Mouse (Mus musculus) liver, postnatal 0 days (tissue): ENCODE data around the gene Ppp1r12b. TPM values are rescaled to one million over a fixed set of nuclear protein-coding genes. Genes with fewer than 3 reads are reported as not detected.
"Not testable (repeated sequence)": the region's sequence is repeated elsewhere in the genome, so short reads cannot be mapped to it uniquely, and the experiment has no call there.

Experiments
- ATAC-seq: fragments of 200-750 bp; cut with Nextera tagmentation; 2 replicates; pipeline ENCODE4 v1.8.0; 2017; ENCODE audit warnings: mild to moderate bottlenecking, moderate library complexity
- DNase-seq: peaks from one replicate; pipeline ENCODE4 v3.0.0-alpha.2; 2016
- H3K27ac ChIP-seq: fragments of 300-500 bp; sonication (generic); 2 replicates; pipeline ENCODE4 v1.5.1; 2014; ENCODE audit warnings: antibody characterized with exemption, moderate library complexity, mild to moderate bottlenecking, low read depth
- H3K27me3 ChIP-seq: fragments of 300-500 bp; sonication (generic); 2 replicates; pipeline ENCODE4 v1.6.1; 2014; ENCODE audit warnings: low read length, control low read depth, mixed read lengths; ENCODE audit not compliant: insufficient read depth
- H3K36me3 ChIP-seq: fragments of 300-500 bp; sonication (generic); replicated peaks from 2 replicates; pipeline ENCODE4 v1.6.1; 2014; ENCODE audit warnings: mild to moderate bottlenecking, control low read depth, low read length, moderate library complexity, mixed read lengths; ENCODE audit not compliant: insufficient read depth
- H3K4me1 ChIP-seq: fragments of 300-500 bp; sonication (generic); 2 replicates; pipeline ENCODE4 v1.6.1; 2014; ENCODE audit warnings: antibody characterized with exemption, mild to moderate bottlenecking, control low read depth; ENCODE audit not compliant: insufficient read depth
- H3K4me2 ChIP-seq: fragments of 300-500 bp; sonication (generic); 2 replicates; pipeline ENCODE4 v1.6.1; 2014; ENCODE audit warnings: low read depth, mild to moderate bottlenecking, low read length, moderate library complexity, mixed read lengths
- H3K4me3 ChIP-seq: fragments of 300-500 bp; sonication (generic); 2 replicates; pipeline ENCODE4 v1.5.1; 2014; ENCODE audit warnings: low read depth, low read length
- H3K9ac ChIP-seq: fragments of 300-500 bp; sonication (generic); replicated peaks from 2 replicates; pipeline ENCODE4 v1.6.1; 2014; ENCODE audit warnings: mild to moderate bottlenecking, moderate library complexity
- H3K9me3 ChIP-seq: fragments of 300-500 bp; sonication (generic); 2 replicates; pipeline ENCODE4 v1.6.1; 2016; ENCODE audit warnings: mild to moderate bottlenecking, control low read depth, low read length, mixed read lengths
- CTCF ChIP-seq: sonication (generic); IDR thresholded peaks from 2 replicates; pipeline ENCODE4 v1.5.1; 2016; ENCODE audit warnings: antibody characterized with exemption, low read depth
- EP300 ChIP-seq: IDR thresholded peaks from 2 replicates; pipeline ENCODE4 v1.6.1; 2016; ENCODE audit warnings: antibody characterized with exemption, low read depth, mild to moderate bottlenecking
- whole genome bisulfite sequencing: fragments of 180-500 bp; shearing (Covaris S2); extraction: QIAGEN DNeasy Blood & Tissue Kit; methylation state at CpG from one replicate; pipeline ENCODE4 v1.1.7; 2014; ENCODE audit not compliant: insufficient replicate concordance; 5-methylcytosine and 5-hydroxymethylcytosine counted together
- polyA plus RNA-seq: library from polyadenylated mRNA; unstranded; fragments of >200 nt; fragmentation: Nextera tagmentation; extraction: Ambion mirVana; gene quantifications from 2 replicates; pipeline ENCODE4 v1.2.1, GENCODE M21; 2015

Ppp1r12b gene
- polyA plus RNA-seq, 1 experiment from 2014 or later = 0.93 TPM

GRCm38 (mm10) chr1:134851211-134851610, 104.5 kb downstream of the Ppp1r12b start:
- Histone ChIP-seq H3K9ac (no peak overlapping the region), H3K4me2 (no peak overlapping the region), H3K4me3 (no peak overlapping the region), H3K27ac (no peak overlapping the region), H3K27me3 (no peaks in the 10 kb centered on the region), H3K36me3 (no peaks in the 10 kb centered on the region), H3K9me3 (no peaks in the 10 kb centered on the region), H3K4me1 (no peaks in the 10 kb centered on the region)
- DNase-seq = no peak
- WGBS = 90% methylated on average over 5 of the region's 5 CpGs
- TF ChIP-seq CTCF (no peak), EP300 (no peak)
- ATAC-seq = no peak

GRCm38 (mm10) chr1:134850361-134850760, 105.4 kb downstream of the Ppp1r12b start:
- WGBS = 73% methylated on average over 3 of the region's 3 CpGs
- no peak overlapping the region for H3K4me3 ChIP-seq
- H3K4me2 ChIP-seq = no peak overlapping the region
- ATAC-seq (no peak), DNase-seq (no peak)
- no peak overlapping the region for H3K27ac ChIP-seq
- H3K9me3 ChIP-seq = no peaks in the 10 kb centered on the region
- H3K27me3 ChIP-seq = no peaks in the 10 kb centered on the region
- no peaks in the 10 kb centered on the region for H3K4me1 ChIP-seq
- TF ChIP-seq CTCF (no peak), EP300 (no peak)
- H3K9ac ChIP-seq = no peak overlapping the region
- H3K36me3 ChIP-seq = no peaks in the 10 kb centered on the region

GRCm38 (mm10) chr1:134847851-134848250, 107.9 kb downstream of the Ppp1r12b start:
- H3K9me3 ChIP-seq = no peaks in the 10 kb centered on the region
- DNase-seq = no peak

GRCm38 (mm10) chr1:134846295-134846988, 109.3 kb downstream of the Ppp1r12b start:
- WGBS = 84% methylated on average over 10 of the region's 10 CpGs
- H3K27ac ChIP-seq = no peak overlapping the region
- no peaks in the 10 kb centered on the region for H3K9me3 ChIP-seq

More at GRCm38 (mm10) chr1:134847851-134848250, 107.9 kb downstream of the Ppp1r12b start:
- Histone ChIP-seq H3K36me3 (no peaks in the 10 kb centered on the region), H3K4me1 (no peaks in the 10 kb centered on the region), H3K4me3 (no peak overlapping the region), H3K9ac (no peak overlapping the region), H3K27ac (no peak overlapping the region), H3K4me2 (no peak overlapping the region), H3K27me3 (no peaks in the 10 kb centered on the region)
- ATAC-seq = no peak
- no peak for TF ChIP-seq EP300
- TF ChIP-seq CTCF = no peak
- 85% methylated on average over 9 of the region's 9 CpGs for WGBS

DNA sequence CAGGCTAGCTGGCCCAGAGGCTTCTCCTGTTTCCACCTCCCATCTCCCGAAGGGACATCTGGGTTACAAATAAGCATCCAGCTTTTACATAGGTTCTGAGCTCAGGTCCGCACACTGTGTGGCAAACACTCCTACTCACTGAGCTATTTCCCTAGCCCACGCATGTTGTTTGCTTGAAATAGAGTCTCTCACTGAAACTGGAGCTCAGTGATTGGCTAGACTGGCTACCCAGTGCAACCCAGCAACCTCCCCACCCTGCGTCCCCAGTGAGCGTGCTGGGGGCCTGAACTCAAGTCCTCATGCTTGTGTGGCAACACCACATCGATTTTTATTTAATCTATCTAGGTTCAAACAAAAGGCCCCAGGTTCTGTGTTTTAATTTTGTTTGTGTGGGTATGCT, 112.4 kb downstream of the Ppp1r12b start:
- Histone ChIP-seq H3K9ac (no peak overlapping the region), H3K27ac (no peak overlapping the region), H3K27me3 (no peaks in the 10 kb centered on the region), H3K9me3 (no peaks in the 10 kb centered on the region), H3K4me3 (no peak overlapping the region), H3K36me3 (no peaks in the 10 kb centered on the region; the same call in 1 of the 2 replicates), H3K4me1 (no peaks in the 10 kb centered on the region), H3K4me2 (no peak overlapping the region)
- TF ChIP-seq CTCF (no peak), EP300 (no peak)
- 87% methylated on average over 6 of the region's 6 CpGs for WGBS
- no peak for ATAC-seq
- DNase-seq = no peak

More at GRCm38 (mm10) chr1:134846295-134846988, 109.3 kb downstream of the Ppp1r12b start:
- no peak overlapping the region for H3K4me3 ChIP-seq
- TF ChIP-seq EP300 = no peak
- TF ChIP-seq CTCF = no peak
- no peak overlapping the region for H3K4me2 ChIP-seq
- DNase-seq (no peak), ATAC-seq (no peak)
- no peak overlapping the region for H3K9ac ChIP-seq
- H3K27me3 ChIP-seq = no peaks in the 10 kb centered on the region
- H3K36me3 ChIP-seq = no peaks in the 10 kb centered on the region
- no peaks in the 10 kb centered on the region for H3K4me1 ChIP-seq

- 84% methylated on average over 10 of the region's 10 CpGs for WGBS
Observed at GRCm38 (mm10) chr1:134836909-134837480, 118.7 kb downstream of the Ppp1r12b start.

GRCm38 (mm10) chr1:134830881-134831280, 124.9 kb downstream of the Ppp1r12b start:
- H3K27ac ChIP-seq, ATAC-seq, H3K4me1 ChIP-seq, H3K9me3 ChIP-seq, H3K4me2 ChIP-seq, H3K27me3 ChIP-seq, H3K9ac ChIP-seq, DNase-seq, H3K4me3 ChIP-seq: not testable (repeated sequence)
- H3K36me3 ChIP-seq = peaks cover 20% of the 10 kb centered on the region
- 85% methylated on average over 3 of the region's 3 CpGs for WGBS

More at GRCm38 (mm10) chr1:134836909-134837480, 118.7 kb downstream of the Ppp1r12b start:
- H3K27me3 ChIP-seq = no peaks in the 10 kb centered on the region
- no peak overlapping the region for H3K4me3 ChIP-seq
- DNase-seq (no peak), ATAC-seq (no peak)
- no peak overlapping the region for H3K9ac ChIP-seq
- H3K4me1 ChIP-seq = no peaks in the 10 kb centered on the region
- no peak overlapping the region for H3K4me2 ChIP-seq
- TF ChIP-seq EP300 (no peak), CTCF (peak; percentile 26)
- no peaks in the 10 kb centered on the region for H3K9me3 ChIP-seq
- peaks cover 22% of the 10 kb centered on the region for H3K36me3 ChIP-seq
- no peak overlapping the region for H3K27ac ChIP-seq
